Mouse (Mus musculus): ENCODE data around the gene Emilin2. TPM values are rescaled to one million over a fixed set of nuclear protein-coding genes. Genes with fewer than 3 reads are reported as not detected.

The Emilin2 gene
- polyA plus RNA-seq (2012; rRNA removed) = 0.85 and 2.7 TPM in 2 replicates

DNA sequence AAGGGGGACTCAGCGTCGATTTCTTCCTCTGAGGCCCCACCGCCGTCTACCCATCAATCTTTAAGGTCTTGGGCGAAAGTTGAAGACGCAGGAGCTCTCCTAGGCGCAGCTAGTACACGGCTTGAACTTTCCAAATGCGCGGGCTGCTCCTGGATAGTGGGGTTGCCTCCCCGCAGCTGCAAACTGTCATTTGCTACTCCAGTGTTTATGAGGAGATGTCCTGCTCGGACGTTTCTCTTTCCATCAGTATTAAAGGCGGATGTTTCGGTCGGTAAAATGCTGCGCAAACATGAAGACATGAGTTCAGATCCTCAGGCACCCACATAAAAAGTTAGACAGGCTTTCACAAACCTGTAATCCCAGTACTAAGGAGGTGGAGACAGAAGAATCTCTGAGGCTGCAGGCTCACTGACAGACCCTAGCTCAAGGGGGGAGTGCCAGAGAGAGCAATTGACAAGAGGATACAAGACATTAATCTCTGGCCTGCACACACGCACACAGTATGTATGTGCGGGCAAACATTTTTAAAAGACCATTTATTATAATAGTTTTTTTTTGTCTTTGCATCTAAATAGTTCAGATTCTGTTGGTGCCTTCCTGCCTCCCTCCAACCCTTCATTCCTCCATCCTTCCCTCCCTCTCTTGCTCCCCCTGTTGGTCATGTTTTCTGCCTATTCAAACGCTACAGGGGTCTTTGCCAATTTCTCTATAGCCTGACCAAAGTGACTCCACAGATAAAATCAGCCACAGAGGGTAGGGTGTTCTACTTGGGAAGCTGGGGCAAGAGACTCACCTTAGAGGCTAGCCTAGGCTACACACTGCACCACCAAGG lies at the start of gene Emilin2:
Gene Emilin2 (minus strand): TSS at position 639 of the 832 bp plus-strand sequence.
- Histone ChIP-seq H3K27ac (ENCODE audit: insufficient read depth, low read depth, low read length) (no peak within 1 kb of the TSS), H3K36me3 (ENCODE audit: control insufficient read depth, insufficient read depth, low read length) (no peaks in the 10 kb centered on the region), H3K27me3 (ENCODE audit: control insufficient read depth, insufficient read depth, low read length) (peaks cover 19% of the 10 kb centered on the region), H3K4me3 (ENCODE audit: low read depth, low read length) (peak within 1 kb of the TSS; percentile 55), H3K4me1 (ENCODE audit: control insufficient read depth, insufficient read depth, insufficient read length, low read length) (no peaks in the 10 kb centered on the region; the same call in 1 of the 2 replicates)
- TF ChIP-seq CTCF (IDR thresholded peaks at IDR 0.05; ENCODE audit: extremely low read depth, insufficient read length, insufficient replicate concordance, low read depth, low read length) (0 out of 2 replicates have a peak, but pooled peaks have one; percentile 6), POLR2A (IDR thresholded peaks at IDR 0.05; ENCODE audit: low read depth, low read length) (no peak)
- 9% methylated on average over 20 of the region's 20 CpGs for WGBS

DNA sequence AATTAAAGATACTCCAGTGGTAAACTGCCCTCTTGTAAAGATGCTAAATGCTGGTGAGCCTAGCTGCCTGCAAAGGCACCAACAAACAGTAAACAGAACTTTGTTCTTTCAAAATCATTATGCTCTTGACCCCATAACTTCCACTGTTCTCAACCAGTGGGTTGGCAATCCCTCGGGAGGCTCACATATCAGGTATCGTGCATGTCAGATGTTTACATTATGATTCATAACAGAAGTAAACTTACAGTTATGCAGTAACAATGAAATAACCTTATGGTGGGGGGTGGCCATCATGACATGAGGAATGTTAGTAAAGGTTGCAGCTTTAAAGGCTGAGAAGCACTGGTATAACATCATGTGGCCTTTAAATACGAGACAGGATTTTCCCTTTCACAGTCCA lies 43.7 kb upstream of the Emilin2 start:
- TF ChIP-seq CTCF (IDR thresholded peaks at IDR 0.05; ENCODE audit: extremely low read depth, insufficient read length, insufficient replicate concordance, low read depth, low read length) (no peak), POLR2A (IDR thresholded peaks at IDR 0.05; ENCODE audit: low read depth, low read length) (no peak)
- no peaks in the 10 kb centered on the region for H3K4me1 ChIP-seq (ENCODE audit: control insufficient read depth, insufficient read depth, insufficient read length, low read length)
- H3K27ac ChIP-seq (ENCODE audit: insufficient read depth, low read depth, low read length) = no peak overlapping the region
- H3K36me3 ChIP-seq (ENCODE audit: control insufficient read depth, insufficient read depth, low read length) = peaks cover 43% of the 10 kb centered on the region
- 59% methylated on average over 3 of the region's 3 CpGs for whole genome bisulfite sequencing
- H3K4me3 ChIP-seq (ENCODE audit: low read depth, low read length) = no peak overlapping the region
- H3K27me3 ChIP-seq (ENCODE audit: control insufficient read depth, insufficient read depth, low read length) = no peaks in the 10 kb centered on the region

DNA sequence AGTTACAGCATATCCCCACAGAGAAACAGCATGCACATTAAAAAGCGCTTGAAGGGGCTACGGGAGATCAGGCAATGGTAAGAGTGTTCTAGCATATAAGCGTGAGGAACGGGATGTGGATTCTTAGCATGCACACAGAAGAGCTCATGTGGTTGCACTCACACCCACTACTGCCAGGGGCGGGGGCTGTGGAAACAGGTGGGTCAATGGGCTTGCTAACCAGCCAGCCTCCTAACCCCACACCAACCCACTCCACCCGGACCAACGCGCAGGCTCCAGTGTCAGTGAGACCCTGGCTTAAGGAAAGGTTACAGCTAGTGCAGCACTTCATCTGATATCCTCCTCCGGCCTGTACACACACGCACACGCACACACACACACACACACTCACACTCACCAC lies 42.4 kb upstream of the Emilin2 start:
- WGBS = 96% methylated on average over 11 of the region's 11 CpGs
- Histone ChIP-seq H3K4me3 (ENCODE audit: low read depth, low read length) (no peak overlapping the region), H3K27me3 (ENCODE audit: control insufficient read depth, insufficient read depth, low read length) (no peaks in the 10 kb centered on the region), H3K4me1 (ENCODE audit: control insufficient read depth, insufficient read depth, insufficient read length, low read length) (no peaks in the 10 kb centered on the region), H3K27ac (ENCODE audit: insufficient read depth, low read depth, low read length) (no peak overlapping the region), H3K36me3 (ENCODE audit: control insufficient read depth, insufficient read depth, low read length) (peaks cover 42% of the 10 kb centered on the region)
- no peak for TF ChIP-seq POLR2A (IDR thresholded peaks at IDR 0.05; ENCODE audit: low read depth, low read length)
- no peak for TF ChIP-seq CTCF (IDR thresholded peaks at IDR 0.05; ENCODE audit: extremely low read depth, insufficient read length, insufficient replicate concordance, low read depth, low read length)

DNA sequence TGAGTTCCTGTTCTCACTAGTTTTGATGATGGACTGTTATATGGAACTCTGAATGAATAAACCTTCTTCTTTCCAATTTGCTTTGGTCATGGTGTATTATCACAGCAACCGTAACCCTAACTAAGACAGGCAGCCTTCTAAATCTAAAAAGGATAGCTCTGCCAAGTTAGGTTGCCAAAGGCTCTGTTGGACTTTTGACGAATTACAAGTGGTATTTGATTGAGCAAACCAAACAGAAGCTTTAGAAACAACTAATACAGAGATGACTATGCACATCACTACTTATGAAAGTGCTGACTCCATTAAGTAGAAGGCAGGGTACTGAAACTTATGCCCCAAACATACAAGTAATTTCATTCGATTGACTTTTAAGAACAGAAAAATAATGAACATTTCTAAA lies 36.4 kb upstream of the Emilin2 start:
- H3K36me3 ChIP-seq (ENCODE audit: control insufficient read depth, insufficient read depth, low read length) = peaks cover 48% of the 10 kb centered on the region
- WGBS = 85% methylated on average over 3 of the region's 3 CpGs
- H3K27ac ChIP-seq (ENCODE audit: insufficient read depth, low read depth, low read length) = no peak overlapping the region
- H3K4me3 ChIP-seq (ENCODE audit: low read depth, low read length) = no peak overlapping the region
- no peaks in the 10 kb centered on the region for H3K27me3 ChIP-seq (ENCODE audit: control insufficient read depth, insufficient read depth, low read length)
- no peak for TF ChIP-seq CTCF (IDR thresholded peaks at IDR 0.05; ENCODE audit: extremely low read depth, insufficient read length, insufficient replicate concordance, low read depth, low read length)
- TF ChIP-seq POLR2A (IDR thresholded peaks at IDR 0.05; ENCODE audit: low read depth, low read length) = no peak
- H3K4me1 ChIP-seq (ENCODE audit: control insufficient read depth, insufficient read depth, insufficient read length, low read length) = no peaks in the 10 kb centered on the region

DNA sequence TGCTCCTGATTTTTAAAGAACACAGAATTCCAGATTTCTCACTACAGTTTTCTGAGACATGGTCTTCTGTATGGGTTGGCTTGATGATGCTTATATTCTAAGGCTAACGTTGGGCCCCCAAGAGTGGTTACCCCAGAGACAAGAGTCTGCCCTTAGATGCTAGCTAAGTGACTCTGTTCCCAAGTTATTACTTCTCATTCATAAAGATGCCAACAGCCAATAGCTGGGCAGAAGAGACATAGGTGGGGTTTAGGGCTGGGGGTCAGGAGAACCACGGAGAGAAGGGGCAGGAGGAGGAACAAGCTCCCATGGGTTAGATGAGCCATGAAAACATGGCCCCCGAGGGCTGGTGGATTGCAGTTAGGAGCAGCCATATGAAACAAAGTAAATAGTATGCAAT lies 30.2 kb upstream of the Emilin2 start:
- Histone ChIP-seq H3K4me1 (ENCODE audit: control insufficient read depth, insufficient read depth, insufficient read length, low read length) (no peaks in the 10 kb centered on the region), H3K27me3 (ENCODE audit: control insufficient read depth, insufficient read depth, low read length) (no peaks in the 10 kb centered on the region), H3K36me3 (ENCODE audit: control insufficient read depth, insufficient read depth, low read length) (peaks cover 14% of the 10 kb centered on the region), H3K4me3 (ENCODE audit: low read depth, low read length) (no peak overlapping the region), H3K27ac (ENCODE audit: insufficient read depth, low read depth, low read length) (no peak overlapping the region)
- 90% methylated on average over 3 of the region's 3 CpGs for WGBS
- TF ChIP-seq CTCF (IDR thresholded peaks at IDR 0.05; ENCODE audit: extremely low read depth, insufficient read length, insufficient replicate concordance, low read depth, low read length) (no peak), POLR2A (IDR thresholded peaks at IDR 0.05; ENCODE audit: low read depth, low read length) (no peak)

DNA sequence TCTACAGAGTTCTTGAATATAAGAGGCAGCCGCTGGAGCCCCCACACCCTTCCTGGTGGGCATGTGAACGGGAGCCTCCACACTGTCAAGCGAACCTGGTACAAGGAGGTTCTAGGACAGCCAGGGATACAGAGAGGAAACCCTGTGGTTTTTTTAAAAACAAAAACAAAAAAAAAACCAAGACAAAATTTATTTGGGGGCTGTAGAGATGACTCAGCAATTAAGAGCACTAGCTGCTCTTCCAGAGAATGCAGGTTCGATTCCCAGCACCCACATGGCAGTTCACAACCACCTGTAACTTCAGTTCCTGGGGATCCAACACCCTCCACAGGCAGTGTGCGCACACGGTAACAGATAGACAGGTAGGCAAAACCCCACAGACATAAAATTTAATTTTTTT lies 26.8 kb upstream of the Emilin2 start:
- WGBS = 95% methylated on average over 6 of the region's 6 CpGs
- no peaks in the 10 kb centered on the region for H3K27me3 ChIP-seq (ENCODE audit: control insufficient read depth, insufficient read depth, low read length)

DNA sequence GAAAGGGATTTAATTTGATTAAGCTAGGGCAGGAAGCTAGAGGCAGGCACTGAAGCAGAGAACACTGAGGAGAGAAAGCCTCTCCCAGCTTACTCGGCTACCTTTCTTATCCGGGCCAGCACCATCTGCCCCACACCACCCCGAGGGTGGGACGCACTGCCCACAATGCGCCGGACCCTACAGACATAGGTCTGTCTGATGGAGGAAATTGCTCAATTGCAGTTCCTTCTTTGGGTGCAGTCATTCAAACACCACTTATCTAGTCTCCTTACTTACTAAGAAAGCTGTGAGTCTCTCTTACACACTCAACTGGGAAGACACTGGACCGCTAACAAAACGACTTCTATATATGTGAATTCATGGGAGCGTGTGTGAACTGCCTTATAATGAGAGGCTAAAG lies 25.8 kb upstream of the Emilin2 start:
- WGBS = 82% methylated on average over 9 of the region's 9 CpGs
- Histone ChIP-seq H3K4me3 (ENCODE audit: low read depth, low read length) (no peak overlapping the region), H3K36me3 (ENCODE audit: control insufficient read depth, insufficient read depth, low read length) (no peaks in the 10 kb centered on the region), H3K27ac (ENCODE audit: insufficient read depth, low read depth, low read length) (no peak overlapping the region), H3K4me1 (ENCODE audit: control insufficient read depth, insufficient read depth, insufficient read length, low read length) (no peaks in the 10 kb centered on the region), H3K27me3 (ENCODE audit: control insufficient read depth, insufficient read depth, low read length) (no peaks in the 10 kb centered on the region)
- TF ChIP-seq CTCF (IDR thresholded peaks at IDR 0.05; ENCODE audit: extremely low read depth, insufficient read length, insufficient replicate concordance, low read depth, low read length) (no peak), POLR2A (IDR thresholded peaks at IDR 0.05; ENCODE audit: low read depth, low read length) (no peak)

More for the DNA sequence above, 26.8 kb upstream of the Emilin2 start:
- Histone ChIP-seq H3K4me3 (ENCODE audit: low read depth, low read length) (no peak overlapping the region), H3K27ac (ENCODE audit: insufficient read depth, low read depth, low read length) (no peak overlapping the region), H3K36me3 (ENCODE audit: control insufficient read depth, insufficient read depth, low read length) (peaks cover 2% of the 10 kb centered on the region), H3K4me1 (ENCODE audit: control insufficient read depth, insufficient read depth, insufficient read length, low read length) (no peaks in the 10 kb centered on the region)
- TF ChIP-seq POLR2A (IDR thresholded peaks at IDR 0.05; ENCODE audit: low read depth, low read length) (no peak), CTCF (IDR thresholded peaks at IDR 0.05; ENCODE audit: extremely low read depth, insufficient read length, insufficient replicate concordance, low read depth, low read length) (no peak)

Data from small intestine, adult 2 months (tissue).